Mouse (Mus musculus) olfactory bulb, adult 2 months (tissue): ENCODE measurements around the gene Hoxb8.

ENCODE experiments used
- CTCF ChIP-seq: fragments of 200-500 bp; IDR thresholded peaks from 2 replicates; pipeline ENCODE4 v1.5.1; 2012; ENCODE audit warnings: low read depth, mild to moderate bottlenecking, low read length, moderate library complexity; ENCODE audit not compliant: insufficient read depth
- POLR2A ChIP-seq: fragments of 200-500 bp; IDR thresholded peaks from 2 replicates; pipeline ENCODE4 v1.6.1; 2012; ENCODE audit warnings: mild to moderate bottlenecking, low read depth, low read length, moderate library complexity; ENCODE audit not compliant: insufficient read depth

GRCm38 (mm10) chr11:96252541-96253120 is 29.1 kb upstream of the Hoxb8 start:
- TF ChIP-seq CTCF (no peak), POLR2A (no peak)
